Mouse (Mus musculus): ENCODE data around the gene Wdfy2. TPM values are rescaled to one million over a fixed set of nuclear protein-coding genes. Genes with fewer than 3 reads are reported as not detected.

Wdfy2 gene
- polyA plus RNA-seq, 1 experiment from 2014 or later = 12.1 TPM

- ATAC-seq (ENCODE audit: low FRiP score, low TSS enrichment) = no peak
- Histone ChIP-seq H3K4me1 (ENCODE audit: control insufficient read depth, insufficient read depth, low read length) (peaks cover 4% of the 10 kb centered on the region; the same call in 1 of the 2 replicates), H3K9me3 (ENCODE audit: control insufficient read depth, low read length) (no peaks in the 10 kb centered on the region), H3K9ac (ENCODE audit: low read depth, low read length) (peak overlapping the region; percentile 77), H3K4me2 (replicated peaks; ENCODE audit: low read depth, low read length) (peak overlapping the region; percentile 63), H3K27ac (ENCODE audit: low read depth, low read length) (peak overlapping the region; percentile 65; the same call in 1 of the 2 replicates), H3K27me3 (ENCODE audit: control insufficient read depth, insufficient read depth, low read length) (no peaks in the 10 kb centered on the region), H3K4me3 (ENCODE audit: low read length) (peak overlapping the region; percentile 94), H3K36me3 (ENCODE audit: control insufficient read depth, insufficient read depth, low read length) (no peaks in the 10 kb centered on the region)
- 10% methylated on average over 9 of the region's 9 CpGs for WGBS
Measured at GRCm38 (mm10) chr14:62838336-62838735, 858 bp downstream of the Wdfy2 start.

GRCm38 (mm10) chr14:62841726-62842125 is 4.2 kb downstream of the Wdfy2 start:
- Histone ChIP-seq H3K27me3 (ENCODE audit: control insufficient read depth, insufficient read depth, low read length) (no peaks in the 10 kb centered on the region), H3K36me3 (ENCODE audit: control insufficient read depth, insufficient read depth, low read length) (no peaks in the 10 kb centered on the region), H3K9me3 (ENCODE audit: control insufficient read depth, low read length) (no peaks in the 10 kb centered on the region), H3K4me2 (replicated peaks; ENCODE audit: low read depth, low read length) (no peak overlapping the region), H3K9ac (ENCODE audit: low read depth, low read length) (no peak overlapping the region), H3K27ac (ENCODE audit: low read depth, low read length) (no peak overlapping the region), H3K4me1 (ENCODE audit: control insufficient read depth, insufficient read depth, low read length) (peaks cover 23% of the 10 kb centered on the region; the same call in 1 of the 2 replicates), H3K4me3 (ENCODE audit: low read length) (no peak overlapping the region)
- no peak for ATAC-seq (ENCODE audit: low FRiP score, low TSS enrichment)

- no peak overlapping the region for H3K9ac ChIP-seq (ENCODE audit: low read depth, low read length)
- no peak overlapping the region for H3K27ac ChIP-seq (ENCODE audit: low read depth, low read length)
- H3K9me3 ChIP-seq (ENCODE audit: control insufficient read depth, low read length) = no peaks in the 10 kb centered on the region
- no peak overlapping the region for H3K4me2 ChIP-seq (replicated peaks; ENCODE audit: low read depth, low read length)
- H3K36me3 ChIP-seq (ENCODE audit: control insufficient read depth, insufficient read depth, low read length) = no peaks in the 10 kb centered on the region
- no peak overlapping the region for H3K4me3 ChIP-seq (ENCODE audit: low read length)
- H3K27me3 ChIP-seq (ENCODE audit: control insufficient read depth, insufficient read depth, low read length) = no peaks in the 10 kb centered on the region
- no peak for ATAC-seq (ENCODE audit: low FRiP score, low TSS enrichment)
- H3K4me1 ChIP-seq (ENCODE audit: control insufficient read depth, insufficient read depth, low read length) = peaks cover 23% of the 10 kb centered on the region; the same call in 1 of the 2 replicates
Measured at GRCm38 (mm10) chr14:62842495-62842894, 5.0 kb downstream of the Wdfy2 start.

DNA sequence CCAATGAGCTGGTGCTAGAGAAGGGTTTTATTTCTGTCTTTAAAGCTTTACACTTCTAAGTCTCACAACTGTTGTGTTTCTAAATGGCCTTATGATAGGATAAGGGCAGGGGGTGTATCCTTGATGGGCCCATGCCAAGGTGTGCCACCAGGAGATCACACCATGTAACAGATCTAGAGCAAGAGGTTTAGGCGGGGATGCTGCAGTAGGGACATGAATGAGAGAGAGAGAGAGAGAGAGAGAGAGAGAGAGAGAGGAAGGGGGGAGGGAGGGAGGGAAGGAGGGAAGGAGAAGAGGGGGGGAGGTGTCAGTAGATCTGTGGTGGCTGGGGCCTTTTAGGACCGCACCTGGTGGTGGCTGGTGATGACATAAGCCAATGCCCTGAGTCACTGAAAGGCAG is 5.5 kb downstream of the Wdfy2 start:
- no peaks in the 10 kb centered on the region for H3K36me3 ChIP-seq (ENCODE audit: control insufficient read depth, insufficient read depth, low read length)
- no peaks in the 10 kb centered on the region for H3K9me3 ChIP-seq (ENCODE audit: control insufficient read depth, low read length)
- no peak for ATAC-seq (ENCODE audit: low FRiP score, low TSS enrichment)
- no peak overlapping the region for H3K4me2 ChIP-seq (replicated peaks; ENCODE audit: low read depth, low read length)
- no peak overlapping the region for H3K9ac ChIP-seq (ENCODE audit: low read depth, low read length)
- peaks cover 23% of the 10 kb centered on the region; the same call in 1 of the 2 replicates for H3K4me1 ChIP-seq (ENCODE audit: control insufficient read depth, insufficient read depth, low read length)
- 83% methylated on average over 2 of the region's 2 CpGs for WGBS
- H3K27ac ChIP-seq (ENCODE audit: low read depth, low read length) = no peak overlapping the region
- no peak overlapping the region for H3K4me3 ChIP-seq (ENCODE audit: low read length)
- no peaks in the 10 kb centered on the region for H3K27me3 ChIP-seq (ENCODE audit: control insufficient read depth, insufficient read depth, low read length)

DNA sequence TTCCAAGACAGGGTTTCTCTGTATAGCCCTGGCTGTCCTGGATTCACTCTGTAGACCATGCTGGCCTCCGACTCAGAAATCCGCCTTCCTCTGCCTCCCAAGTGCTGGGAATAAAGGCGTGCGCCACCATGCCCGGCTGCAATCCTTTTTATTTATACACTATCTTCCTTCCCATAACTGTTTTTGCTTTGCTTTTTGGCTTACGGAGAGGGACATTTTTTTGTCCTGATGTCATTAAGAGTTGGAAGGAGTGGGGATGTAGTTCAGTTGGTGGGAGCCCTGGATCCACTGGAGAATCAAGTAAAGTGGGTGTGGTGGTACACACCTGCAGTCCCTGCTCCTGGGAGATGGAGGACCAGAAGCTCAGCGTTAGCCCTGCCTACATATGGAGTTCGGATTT is 6.7 kb downstream of the Wdfy2 start:
- H3K36me3 ChIP-seq (ENCODE audit: control insufficient read depth, insufficient read depth, low read length) = no peaks in the 10 kb centered on the region
- H3K4me3 ChIP-seq (ENCODE audit: low read length) = no peak overlapping the region
- H3K27me3 ChIP-seq (ENCODE audit: control insufficient read depth, insufficient read depth, low read length) = no peaks in the 10 kb centered on the region
- peaks cover 7% of the 10 kb centered on the region; the same call in 1 of the 2 replicates for H3K9me3 ChIP-seq (ENCODE audit: control insufficient read depth, low read length)
- H3K4me2 ChIP-seq (replicated peaks; ENCODE audit: low read depth, low read length) = no peak overlapping the region
- no peak for ATAC-seq (ENCODE audit: low FRiP score, low TSS enrichment)
- WGBS = 85% methylated on average over 8 of the region's 8 CpGs
- no peak overlapping the region for H3K9ac ChIP-seq (ENCODE audit: low read depth, low read length)
- H3K4me1 ChIP-seq (ENCODE audit: control insufficient read depth, insufficient read depth, low read length) = peaks cover 23% of the 10 kb centered on the region; the same call in 1 of the 2 replicates
- H3K27ac ChIP-seq (ENCODE audit: low read depth, low read length) = no peak overlapping the region

DNA sequence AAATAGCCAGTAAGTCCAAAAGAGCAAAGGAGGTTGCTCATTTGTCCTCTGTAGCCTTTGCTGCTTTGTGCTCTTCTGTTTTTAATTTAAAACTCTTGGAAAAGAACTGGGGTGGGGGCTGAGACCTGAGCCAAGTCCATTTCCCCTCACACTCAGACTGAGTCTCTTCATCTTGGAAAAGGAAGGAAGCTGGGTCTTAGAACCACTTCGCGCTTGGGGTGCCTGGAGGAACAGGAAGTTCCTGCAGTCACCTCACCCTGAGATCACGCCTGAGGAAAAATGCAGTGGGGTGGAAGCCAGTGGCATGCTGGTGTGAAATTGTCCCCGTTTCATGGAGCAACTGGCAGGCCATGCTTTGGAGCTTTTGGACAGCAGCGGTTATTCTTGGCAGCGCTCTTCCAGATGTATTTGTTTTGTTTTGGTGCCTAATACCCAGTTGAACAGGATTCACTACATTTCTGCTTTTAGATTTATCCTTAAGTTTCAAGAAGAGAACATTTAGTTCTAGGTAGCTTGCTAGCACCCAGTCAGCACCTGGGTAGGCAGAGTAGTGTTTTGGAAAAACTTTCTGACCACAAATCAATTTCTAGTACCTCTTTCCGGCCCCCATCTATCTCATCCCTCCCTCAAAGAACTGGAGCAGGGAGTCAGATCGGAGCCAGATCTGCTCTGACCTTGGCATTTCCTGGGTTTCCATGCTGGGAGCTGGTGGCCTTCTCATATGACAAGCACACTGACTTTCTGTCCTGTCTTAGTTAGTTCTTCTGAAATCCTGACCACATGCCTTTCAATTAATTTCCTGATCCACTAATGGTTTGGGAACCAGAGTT is 7.7 kb downstream of the Wdfy2 start:
- peaks cover 7% of the 10 kb centered on the region; the same call in 1 of the 2 replicates for H3K9me3 ChIP-seq (ENCODE audit: control insufficient read depth, low read length)
- WGBS = 37% methylated on average over 8 of the region's 8 CpGs
- H3K9ac ChIP-seq (ENCODE audit: low read depth, low read length) = no peak overlapping the region
- no peak overlapping the region for H3K4me3 ChIP-seq (ENCODE audit: low read length)
- no peaks in the 10 kb centered on the region for H3K27me3 ChIP-seq (ENCODE audit: control insufficient read depth, insufficient read depth, low read length)
- ATAC-seq (ENCODE audit: low FRiP score, low TSS enrichment) = no peak
- H3K36me3 ChIP-seq (ENCODE audit: control insufficient read depth, insufficient read depth, low read length) = no peaks in the 10 kb centered on the region
- H3K4me2 ChIP-seq (replicated peaks; ENCODE audit: low read depth, low read length) = no peak overlapping the region
- H3K27ac ChIP-seq (ENCODE audit: low read depth, low read length) = peak overlapping the region; percentile 20; the same call in 1 of the 2 replicates
- peaks cover 23% of the 10 kb centered on the region; the same call in 1 of the 2 replicates for H3K4me1 ChIP-seq (ENCODE audit: control insufficient read depth, insufficient read depth, low read length)

DNA sequence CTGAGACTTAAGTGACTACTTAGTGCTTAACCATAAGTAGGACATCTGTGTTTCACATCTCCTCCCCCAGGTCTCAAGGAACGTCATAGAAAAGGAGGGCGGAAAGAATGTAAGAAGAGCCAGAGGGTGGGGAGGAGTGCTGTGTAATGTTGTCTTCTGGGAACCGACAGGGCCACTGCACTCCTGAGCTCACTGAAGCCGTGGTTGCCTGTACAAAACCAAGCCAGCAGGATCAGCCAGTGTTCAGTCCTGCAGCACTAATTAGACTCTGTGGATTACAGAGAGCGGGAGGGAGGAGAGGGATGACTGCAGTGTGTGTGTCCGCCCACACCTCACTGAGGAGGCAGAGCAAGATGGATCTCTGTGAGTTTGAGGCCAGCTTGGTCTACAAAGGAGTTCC is 13.5 kb downstream of the Wdfy2 start:
- 31% methylated on average over 6 of the region's 6 CpGs for WGBS
- ATAC-seq (ENCODE audit: low FRiP score, low TSS enrichment) = peak; percentile 68

GRCm38 (mm10) chr14:62852840-62853239 is 15.4 kb downstream of the Wdfy2 start:
- WGBS = 81% methylated on average over 3 of the region's 3 CpGs
- H3K4me2 ChIP-seq (replicated peaks; ENCODE audit: low read depth, low read length) = no peak overlapping the region
- no peak overlapping the region for H3K9ac ChIP-seq (ENCODE audit: low read depth, low read length)
- no peaks in the 10 kb centered on the region for H3K27me3 ChIP-seq (ENCODE audit: control insufficient read depth, insufficient read depth, low read length)
- H3K27ac ChIP-seq (ENCODE audit: low read depth, low read length) = no peak overlapping the region
- H3K4me3 ChIP-seq (ENCODE audit: low read length) = no peak overlapping the region
- no peaks in the 10 kb centered on the region for H3K36me3 ChIP-seq (ENCODE audit: control insufficient read depth, insufficient read depth, low read length)
- no peak for ATAC-seq (ENCODE audit: low FRiP score, low TSS enrichment)
- H3K9me3 ChIP-seq (ENCODE audit: control insufficient read depth, low read length) = peaks cover 7% of the 10 kb centered on the region; the same call in 1 of the 2 replicates
- H3K4me1 ChIP-seq (ENCODE audit: control insufficient read depth, insufficient read depth, low read length) = no peaks in the 10 kb centered on the region

More for the DNA sequence above, 13.5 kb downstream of the Wdfy2 start:
- H3K9ac ChIP-seq (ENCODE audit: low read depth, low read length) = no peak overlapping the region
- no peaks in the 10 kb centered on the region for H3K4me1 ChIP-seq (ENCODE audit: control insufficient read depth, insufficient read depth, low read length)
- H3K4me3 ChIP-seq (ENCODE audit: low read length) = no peak overlapping the region
- no peak overlapping the region for H3K4me2 ChIP-seq (replicated peaks; ENCODE audit: low read depth, low read length)
- H3K9me3 ChIP-seq (ENCODE audit: control insufficient read depth, low read length) = peaks cover 7% of the 10 kb centered on the region; the same call in 1 of the 2 replicates
- no peak overlapping the region for H3K27ac ChIP-seq (ENCODE audit: low read depth, low read length)
- H3K27me3 ChIP-seq (ENCODE audit: control insufficient read depth, insufficient read depth, low read length) = no peaks in the 10 kb centered on the region
- no peaks in the 10 kb centered on the region for H3K36me3 ChIP-seq (ENCODE audit: control insufficient read depth, insufficient read depth, low read length)

DNA sequence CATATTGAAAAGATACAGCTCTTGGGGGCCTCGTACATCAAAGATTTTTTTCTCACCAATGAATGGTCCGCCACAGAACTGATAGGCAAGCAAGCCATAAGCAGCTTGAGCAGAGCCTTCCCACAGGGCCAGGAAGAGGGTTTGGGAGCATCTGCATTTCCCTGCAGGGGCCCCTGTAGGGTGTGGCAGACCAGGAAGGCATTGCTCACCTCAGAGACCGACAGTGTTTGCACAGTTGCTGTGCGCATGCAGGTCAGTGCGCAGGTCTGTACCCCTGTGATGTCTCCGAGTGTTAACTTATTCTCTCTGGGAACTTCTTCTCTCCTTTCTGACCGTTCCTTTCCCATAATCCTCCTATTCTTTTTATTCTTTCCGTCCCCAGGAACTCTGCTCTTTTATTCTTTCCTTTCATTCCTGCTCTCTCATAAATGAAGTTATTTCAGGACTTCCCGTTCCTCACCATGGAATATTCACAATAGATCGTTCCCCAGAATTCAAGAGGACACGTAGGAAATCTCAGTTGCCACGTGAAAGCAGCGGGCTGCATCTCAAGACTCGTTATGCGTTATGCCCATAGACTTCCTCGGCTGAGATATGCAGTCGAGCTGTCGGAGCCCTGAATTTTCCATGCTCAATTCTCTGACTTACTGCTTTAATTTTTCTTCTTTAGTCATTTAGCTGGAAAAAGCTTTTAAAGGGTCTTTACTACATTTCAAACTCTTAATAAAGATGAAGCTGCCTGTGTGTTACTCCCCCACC is 17.8 kb downstream of the Wdfy2 start:
- Histone ChIP-seq H3K4me3 (ENCODE audit: low read length) (no peak overlapping the region), H3K36me3 (ENCODE audit: control insufficient read depth, insufficient read depth, low read length) (no peaks in the 10 kb centered on the region), H3K9ac (ENCODE audit: low read depth, low read length) (no peak overlapping the region), H3K4me2 (replicated peaks; ENCODE audit: low read depth, low read length) (no peak overlapping the region), H3K27me3 (ENCODE audit: control insufficient read depth, insufficient read depth, low read length) (no peaks in the 10 kb centered on the region), H3K9me3 (ENCODE audit: control insufficient read depth, low read length) (no peaks in the 10 kb centered on the region), H3K4me1 (ENCODE audit: control insufficient read depth, insufficient read depth, low read length) (no peaks in the 10 kb centered on the region), H3K27ac (ENCODE audit: low read depth, low read length) (no peak overlapping the region)
- ATAC-seq (ENCODE audit: low FRiP score, low TSS enrichment) = no peak
- 87% methylated on average over 18 of the region's 18 CpGs for WGBS
